Mouse (Mus musculus): ENCODE measurements around the gene Lce1e. TPM values are rescaled to one million over a fixed set of nuclear protein-coding genes. Genes with fewer than 3 reads are reported as not detected.

The Lce1e gene
- polyA plus RNA-seq, 1 experiment from 2014 or later, result not detected

Other genes starting within 250 kb of the Lce1e start
- gene Sprr1a, start 223.2 kb downstream of the Lce1e start, polyA plus RNA-seq (2018), result not detected in 3 replicates
- not detected in 3 replicates for gene Sprr4, start 208.6 kb downstream of the Lce1e start, polyA plus RNA-seq (2018)
- gene 2310046K23Rik, start 174.6 kb downstream of the Lce1e start, polyA plus RNA-seq (2018), result not detected in 3 replicates
- not detected in 3 replicates for gene Ivl, start 135.3 kb downstream of the Lce1e start, polyA plus RNA-seq (2018)
- gene Smcp, start 120.1 kb downstream of the Lce1e start, polyA plus RNA-seq (2018), result not detected in 3 replicates
- gene 2210017I01Rik, start 101.6 kb downstream of the Lce1e start, polyA plus RNA-seq (2018), result not detected in 3 replicates
- gene Lce6a, start 87.4 kb downstream of the Lce1e start, polyA plus RNA-seq (2018), result not detected in 3 replicates
- gene Lce1a1, start 60.8 kb downstream of the Lce1e start, polyA plus RNA-seq (2018), result not detected in 3 replicates
- gene Lce1b, start 52.1 kb downstream of the Lce1e start, polyA plus RNA-seq (2018), result not detected in 3 replicates
- not detected in 3 replicates for gene Lce1a2, start 38.8 kb downstream of the Lce1e start, polyA plus RNA-seq (2018)
- gene Lce1c, start 29.8 kb downstream of the Lce1e start, polyA plus RNA-seq (2018), result not detected in 3 replicates
- not detected in 3 replicates for gene Lce1d, start 21.9 kb downstream of the Lce1e start, polyA plus RNA-seq (2018)
- gene Lce1f, start 11.3 kb upstream of the Lce1e start, polyA plus RNA-seq (2018), result not detected in 3 replicates
- gene Gm38119, start 30.0 kb upstream of the Lce1e start, polyA plus RNA-seq (2018), result not detected in 3 replicates
- gene Lce1g, start 43.3 kb upstream of the Lce1e start, polyA plus RNA-seq (2018), result not detected in 3 replicates
- gene Lce1h, start 56.0 kb upstream of the Lce1e start, polyA plus RNA-seq (2018), result not detected in 3 replicates
- gene Lce1i, start 69.8 kb upstream of the Lce1e start, polyA plus RNA-seq (2018), result not detected in 3 replicates
- gene Lce1j, start 81.4 kb upstream of the Lce1e start, polyA plus RNA-seq (2018), result not detected in 3 replicates
- not detected in 3 replicates for gene Lce1k, start 98.8 kb upstream of the Lce1e start, polyA plus RNA-seq (2018)
- not detected in 3 replicates for gene Kprp, start 118.2 kb upstream of the Lce1e start, polyA plus RNA-seq (2018)
- gene Lce1l, start 142.2 kb upstream of the Lce1e start, polyA plus RNA-seq (2018), result not detected in 3 replicates
- gene 2310050C09Rik, start 161.1 kb upstream of the Lce1e start, polyA plus RNA-seq (2018), result not detected in 3 replicates
- not detected in 3 replicates for gene Lce3a, start 217.2 kb upstream of the Lce1e start, polyA plus RNA-seq (2018)
- not detected in 3 replicates for gene Lce3b, start 223.9 kb upstream of the Lce1e start, polyA plus RNA-seq (2018)
- gene Lce3c, start 235.4 kb upstream of the Lce1e start, polyA plus RNA-seq (2018), result not detected in 3 replicates
- gene Lce3d, start 248.3 kb upstream of the Lce1e start, polyA plus RNA-seq (2018), result not detected in 3 replicates

Measured in macrophage (primary cell).